Mouse (Mus musculus) skeletal muscle tissue, postnatal 0 days (tissue): ENCODE results near the gene Tanc1. TPM values are rescaled to one million over a fixed set of nuclear protein-coding genes. Genes with fewer than 3 reads are reported as not detected.

Experiments
- polyA plus RNA-seq: library from polyadenylated mRNA; unstranded; fragments of >200 nt; fragmentation: Nextera tagmentation; extraction: Ambion mirVana; gene quantifications from 2 replicates; pipeline ENCODE4 v1.2.1, GENCODE M21; 2015

Gene Tanc1
- 6.6 and 8.1 TPM in 2 replicates for polyA plus RNA-seq

GRCm38 (mm10) chr2:59611831-59612732 is at the start of gene Tanc1:
Gene Tanc1 (plus strand): TSS chr2:59612042.

GRCm38 (mm10) chr2:59881831-59882741 is 270.2 kb downstream of the Tanc1 start, which contains the start of gene Wdsub1:
Gene Wdsub1 (minus strand): TSS chr2:59882591.

Other genes starting within 250 kb of the Tanc1 start
- gene Dapl1, start 127.4 kb upstream of the Tanc1 start, polyA plus RNA-seq, result 9.3 TPM in 1 of 2 replicates, not detected in the other